Mouse (Mus musculus) thymus, adult 2 months (tissue): ENCODE measurements around the gene Spsb2. TPM values are rescaled to one million over a fixed set of nuclear protein-coding genes. Genes with fewer than 3 reads are reported as not detected.
"Not testable (repeated sequence)": the region's sequence is repeated elsewhere in the genome, so short reads cannot be mapped to it uniquely, and the experiment has no call there.

Source experiments
- DNase-seq: peaks from one replicate; pipeline ENCODE4 v3.0.0; 2021
- H3K27ac ChIP-seq: fragments of 200-500 bp; 2 replicates; pipeline ENCODE4 v1.5.1; 2012; ENCODE audit warnings: low read length, control low read depth; ENCODE audit not compliant: control insufficient read depth, insufficient read depth
- H3K27me3 ChIP-seq: fragments of 200-500 bp; 2 replicates; pipeline ENCODE4 v1.6.1; 2012; ENCODE audit warnings: mild to moderate bottlenecking, low read length, moderate library complexity, mixed read lengths; ENCODE audit not compliant: control insufficient read depth, insufficient read depth
- H3K36me3 ChIP-seq: fragments of 200-500 bp; 2 replicates; pipeline ENCODE4 v1.6.1; 2012; ENCODE audit warnings: mild to moderate bottlenecking, low read length, moderate library complexity; ENCODE audit not compliant: control insufficient read depth, insufficient read depth
- H3K4me1 ChIP-seq: fragments of 200-500 bp; replicated peaks from 2 replicates; pipeline ENCODE4 v1.6.1; 2012; ENCODE audit warnings: low read length; ENCODE audit not compliant: control insufficient read depth, insufficient read depth
- H3K4me3 ChIP-seq: fragments of 200-500 bp; 2 replicates; pipeline ENCODE4 v1.5.1; 2012; ENCODE audit warnings: mild to moderate bottlenecking, low read length, control low read depth, moderate library complexity; ENCODE audit not compliant: control insufficient read depth, insufficient read depth
- CTCF ChIP-seq: fragments of 200-500 bp; IDR thresholded peaks from 2 replicates; pipeline ENCODE4 v1.5.1; 2012; ENCODE audit warnings: mild to moderate bottlenecking, control low read depth, low read length, moderate library complexity, borderline replicate concordance; ENCODE audit not compliant: control insufficient read depth, poor library complexity, insufficient read depth; ENCODE audit errors: extremely low read depth
- POLR2A ChIP-seq: fragments of 200-500 bp; IDR thresholded peaks from 2 replicates; pipeline ENCODE4 v1.6.1; 2012; ENCODE audit warnings: mild to moderate bottlenecking, low read length, control low read depth, moderate library complexity; ENCODE audit not compliant: control insufficient read depth, poor library complexity, insufficient read depth; ENCODE audit errors: extremely low read depth
- WGBS: fragments of 180-500 bp; shearing (Covaris S2); methylation state at CpG from one replicate; pipeline ENCODE4 v1.1.7; 2018; 5-methylcytosine and 5-hydroxymethylcytosine counted together
- polyA plus RNA-seq: library from polyadenylated mRNA; depleted of rRNA; stranded (reverse); fragments of >200 nt; gene quantifications from 2 replicates; pipeline ENCODE4 v1.2.3, GENCODE M21; 2012

Spsb2 gene
- polyA plus RNA-seq, 1 experiment, result 8.1 TPM

DNA sequence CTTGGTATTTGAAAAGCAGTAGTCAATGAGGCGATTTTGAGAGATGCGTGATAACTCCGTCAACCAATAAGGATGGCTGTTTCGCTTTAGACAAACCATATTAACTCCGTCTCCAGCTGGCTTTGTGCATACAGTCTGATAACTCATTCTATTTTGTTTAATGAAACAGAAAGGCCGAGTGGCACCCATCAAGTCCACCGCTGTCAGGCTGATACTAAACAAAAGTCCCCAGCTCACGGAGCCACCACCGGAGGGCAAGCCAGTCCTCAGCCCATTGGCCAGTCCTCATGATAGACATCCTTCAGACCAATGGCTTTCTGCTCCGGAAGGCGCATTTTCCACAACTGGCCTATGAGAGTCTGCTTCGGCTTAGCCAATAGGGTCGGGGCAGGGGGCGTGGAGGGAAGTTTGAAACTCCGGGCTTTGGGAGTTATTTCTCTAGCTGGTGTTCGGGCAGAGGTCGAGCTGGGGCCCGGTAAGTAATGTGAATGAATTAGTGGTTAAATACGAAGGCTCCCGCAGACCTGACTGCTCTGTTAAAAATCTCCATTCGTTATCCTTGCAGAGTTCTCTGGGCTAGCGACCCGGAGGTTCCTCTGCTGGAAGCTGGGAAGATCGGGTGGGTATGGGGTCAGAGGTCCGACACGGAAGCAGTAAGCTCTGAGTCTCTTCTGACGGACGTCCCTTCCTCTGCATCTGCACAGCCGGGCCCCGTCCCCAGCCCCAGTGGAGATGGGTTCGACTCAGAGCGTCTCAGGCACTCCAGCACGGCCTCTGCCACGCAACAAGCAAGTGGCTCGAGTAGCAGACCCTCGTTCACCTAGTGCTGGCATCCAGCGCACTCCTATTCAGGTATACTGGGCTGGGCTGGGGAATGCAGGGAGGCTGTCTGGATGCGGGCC is 21.6 kb downstream of the Spsb2 start:
- 2% methylated on average over 38 of the region's 38 CpGs for WGBS
- DNase-seq, result peak; percentile 93
- Histone ChIP-seq H3K4me1 (peaks cover 14% of the 10 kb centered on the region), H3K36me3 (peaks cover 7% of the 10 kb centered on the region; the same call in 1 of the 2 replicates), H3K4me3 (peak overlapping the region; percentile 51), H3K27ac (peak overlapping the region; percentile 58), H3K27me3 (no peaks in the 10 kb centered on the region)
- no peak for TF ChIP-seq CTCF
- TF ChIP-seq POLR2A, result peak; percentile 49; the same call in 1 of the 2 replicates

DNA sequence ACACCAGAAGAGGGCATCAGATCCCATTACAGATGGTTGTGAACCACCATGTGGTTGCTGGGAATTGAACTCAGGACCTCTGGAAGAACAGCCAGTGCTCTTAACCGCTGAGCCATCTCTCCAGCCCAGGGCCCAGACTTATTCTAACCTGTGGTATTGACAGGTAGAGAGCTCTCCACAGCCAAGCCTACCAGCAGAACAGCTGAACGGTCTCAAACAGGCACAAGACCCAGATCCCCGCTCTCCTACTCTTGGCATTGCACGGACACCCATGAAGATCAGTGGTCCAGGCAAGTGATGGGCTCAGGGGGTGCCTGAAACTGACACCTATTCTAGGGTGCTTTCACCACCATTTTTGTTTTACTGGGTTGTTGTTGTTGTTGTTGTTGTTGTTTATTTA is 22.7 kb downstream of the Spsb2 start:
- H3K4me3 ChIP-seq, H3K27me3 ChIP-seq, DNase-seq, H3K27ac ChIP-seq: not testable (repeated sequence)
- Histone ChIP-seq H3K36me3 (peaks cover 12% of the 10 kb centered on the region; the same call in 1 of the 2 replicates), H3K4me1 (peaks cover 14% of the 10 kb centered on the region)
- over 99% methylated on average over 4 of the region's 4 CpGs for WGBS

DNA sequence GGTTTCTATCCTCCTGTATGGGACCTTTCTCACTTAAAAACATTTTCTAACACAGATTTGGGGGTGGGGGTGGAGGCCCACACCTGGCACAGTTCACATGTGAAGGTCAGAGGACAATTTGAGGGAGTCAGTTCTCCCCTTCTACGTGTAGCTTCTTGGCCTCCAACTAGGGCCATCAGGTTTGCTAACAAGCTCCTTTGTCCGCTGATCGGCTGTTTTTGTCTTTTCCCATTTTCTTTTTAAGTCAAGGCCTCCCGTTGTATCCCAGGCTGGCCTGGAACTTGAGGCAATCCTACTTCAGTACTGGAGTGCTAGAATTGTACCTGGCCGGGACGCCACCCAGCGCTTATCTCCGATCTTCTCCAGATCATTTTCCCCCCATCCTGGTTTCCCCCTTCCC is 23.2 kb downstream of the Spsb2 start:
- peaks cover 14% of the 10 kb centered on the region for H3K4me1 ChIP-seq
- TF ChIP-seq POLR2A (no peak), CTCF (no peak)
- peaks cover 12% of the 10 kb centered on the region; the same call in 1 of the 2 replicates for H3K36me3 ChIP-seq
- WGBS, result 96% methylated on average over 8 of the region's 8 CpGs
- no peak overlapping the region for H3K4me3 ChIP-seq
- no peak overlapping the region for H3K27ac ChIP-seq
- DNase-seq, result no peak
- H3K27me3 ChIP-seq, result no peaks in the 10 kb centered on the region

DNA sequence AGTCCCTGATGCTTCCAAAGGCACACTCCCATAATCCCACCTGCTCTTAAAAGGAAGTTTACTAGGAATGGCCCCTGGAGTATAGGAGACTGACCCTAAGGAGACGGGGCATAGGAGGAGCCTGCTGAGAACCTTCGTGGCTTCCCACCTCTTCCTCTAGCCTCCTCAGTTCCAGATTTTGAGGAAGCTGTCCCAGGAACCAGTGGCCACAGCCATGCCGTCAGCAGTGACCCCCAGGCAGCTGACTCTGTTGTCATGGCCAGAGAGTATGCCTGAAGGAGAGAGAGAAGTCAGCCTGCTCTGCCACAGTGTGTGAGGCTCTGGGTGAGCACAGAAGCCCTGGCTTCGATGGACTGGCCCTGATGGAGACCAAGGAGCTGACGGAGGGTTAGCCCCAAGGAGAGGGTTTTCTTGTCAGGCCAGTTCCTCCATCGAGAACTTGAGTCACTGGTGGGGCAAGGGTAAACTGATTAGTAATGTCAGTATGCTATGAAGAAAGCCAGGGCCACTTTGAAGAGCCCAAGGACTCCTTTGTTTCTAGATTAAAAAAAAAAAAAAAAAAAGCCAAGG is 26.1 kb downstream of the Spsb2 start:
- peaks cover 12% of the 10 kb centered on the region; the same call in 1 of the 2 replicates for H3K36me3 ChIP-seq
- WGBS, result 85% methylated on average over 6 of the region's 6 CpGs
- no peak overlapping the region for H3K27ac ChIP-seq
- no peaks in the 10 kb centered on the region for H3K27me3 ChIP-seq
- H3K4me3 ChIP-seq, result no peak overlapping the region
- no peak for TF ChIP-seq POLR2A
- DNase-seq, result no peak
- peaks cover 7% of the 10 kb centered on the region for H3K4me1 ChIP-seq

DNA sequence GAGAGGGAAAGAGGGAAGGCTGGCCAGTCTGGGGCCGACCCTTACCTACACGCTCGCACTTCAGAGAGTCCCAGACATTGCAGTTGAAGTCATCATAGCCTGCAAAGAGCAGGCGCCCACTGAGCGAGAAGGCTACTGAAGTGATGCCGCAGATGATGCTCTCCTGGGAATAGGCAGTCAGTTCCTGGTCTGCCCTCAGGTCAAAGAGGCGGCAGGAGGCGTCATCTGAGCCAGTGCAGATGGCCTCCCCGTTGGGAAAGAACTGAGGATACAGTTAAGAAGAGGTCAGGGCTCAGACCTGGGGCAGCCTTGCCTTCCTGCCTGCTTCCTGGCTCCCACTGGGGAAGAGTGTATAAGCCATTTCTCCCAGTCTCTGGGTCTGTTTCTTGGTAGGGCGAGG is 27.1 kb downstream of the Spsb2 start:
- 0 out of 2 replicates have a peak, but pooled peaks cover 3% of the 10 kb centered on the region for H3K4me1 ChIP-seq
- H3K27me3 ChIP-seq, result no peaks in the 10 kb centered on the region
- TF ChIP-seq POLR2A (no peak), CTCF (no peak)
- WGBS, result 93% methylated on average over 10 of the region's 10 CpGs
- no peak overlapping the region for H3K4me3 ChIP-seq
- H3K36me3 ChIP-seq, result peaks cover 12% of the 10 kb centered on the region; the same call in 1 of the 2 replicates
- H3K27ac ChIP-seq, result no peak overlapping the region
- no peak for DNase-seq

DNA sequence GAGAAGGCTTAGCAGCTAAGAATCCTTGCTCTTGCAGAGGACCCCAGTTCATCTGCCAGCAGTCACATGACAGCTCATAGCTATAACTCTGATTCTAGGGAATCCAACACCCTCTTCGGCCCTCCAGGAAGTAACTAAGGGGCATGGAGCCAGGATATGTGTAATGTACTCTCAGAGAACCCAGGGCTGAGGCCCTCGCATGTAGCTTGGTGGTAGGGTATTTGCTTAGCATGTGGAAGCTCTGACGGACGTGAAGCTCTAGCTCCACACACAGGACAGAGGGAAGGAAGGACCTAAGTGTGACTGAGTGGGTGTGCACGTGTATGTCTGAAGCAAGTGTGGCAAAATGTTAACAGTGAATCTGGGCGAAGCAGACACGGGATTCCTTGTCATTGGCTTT is 27.9 kb downstream of the Spsb2 start:
- TF ChIP-seq CTCF (no peak), POLR2A (no peak)
- DNase-seq, result no peak
- Histone ChIP-seq H3K4me3 (no peak overlapping the region), H3K27ac (no peak overlapping the region), H3K27me3 (no peaks in the 10 kb centered on the region), H3K4me1 (no peaks in the 10 kb centered on the region), H3K36me3 (peaks cover 12% of the 10 kb centered on the region; the same call in 1 of the 2 replicates)
- WGBS, result 88% methylated on average over 7 of the region's 7 CpGs

DNA sequence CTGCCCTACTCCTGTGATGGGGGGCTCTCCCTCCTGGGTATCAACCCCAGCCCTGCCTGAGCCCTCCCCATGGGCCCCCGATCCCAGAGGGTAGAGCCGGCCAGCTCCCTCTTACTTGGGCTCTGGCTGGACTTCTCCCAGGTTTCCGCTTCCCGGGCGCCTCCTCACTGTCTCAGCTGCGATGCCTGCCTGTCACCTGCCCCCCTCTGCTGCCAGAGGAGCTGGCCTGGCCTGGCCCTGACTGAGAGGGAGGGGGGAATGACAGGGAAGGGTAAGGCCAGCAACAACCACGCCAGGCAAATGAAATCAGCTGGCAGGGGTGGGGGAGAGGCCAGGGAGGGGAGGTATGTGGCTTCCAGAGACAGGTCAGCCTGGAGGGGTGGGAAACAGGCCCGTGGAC is 31.3 kb downstream of the Spsb2 start:
- WGBS, result 62% methylated on average over 8 of the region's 8 CpGs
- Histone ChIP-seq H3K4me3 (no peak overlapping the region), H3K27me3 (no peaks in the 10 kb centered on the region), H3K36me3 (0 out of 2 replicates have a peak, but pooled peaks cover 7% of the 10 kb centered on the region), H3K4me1 (no peaks in the 10 kb centered on the region), H3K27ac (no peak overlapping the region)
- no peak for TF ChIP-seq POLR2A
- TF ChIP-seq CTCF, result no peak
- no peak for DNase-seq
